Mouse (Mus musculus) megakaryocyte progenitor cell, adult 5-6 weeks (primary cell): ENCODE measurements around the gene Ctc1. TPM values are rescaled to one million over a fixed set of nuclear protein-coding genes. Genes with fewer than 3 reads are reported as not detected.
A peak's percentile ranks its signal among the peaks of the same experiment; 100 is the strongest.

Experiments
- ATAC-seq: replicated peaks from 2 replicates; pipeline ENCODE4 v1.8.0; 2016; ENCODE audit warnings: mild to moderate bottlenecking, moderate TSS enrichment, inconsistent platforms; ENCODE audit not compliant: poor library complexity
- total RNA-seq, 2 experiments: library from RNA; stranded (forward) in 1 of 2; stranded (reverse) in 1 of 2; fragments of 157-497, 149-512 nt in 1 of 2; fragments of 200-1000 nt in 1 of 2; gene quantifications; 2 replicates each; pipeline versions ENCODE4 v1.2.3 to v1.2.4; 2015 to 2017

Gene Ctc1
- total RNA-seq, 2 experiments from 2014 or later, result 21.2 to 27.8 TPM

- ATAC-seq, result peak; percentile 36
Observed at GRCm38 (mm10) chr11:69066956-69067355, 51.2 kb downstream of the Ctc1 start.

GRCm38 (mm10) chr11:69067601-69068000 is 51.9 kb downstream of the Ctc1 start:
- no peak for ATAC-seq

- ATAC-seq, result no peak
Observed at GRCm38 (mm10) chr11:69070093-69070492, 54.4 kb downstream of the Ctc1 start.

GRCm38 (mm10) chr11:69070590-69071222 is 55.0 kb downstream of the Ctc1 start, which contains the start of gene Tmem107:
Gene Tmem107, plus strand, starts transcription at chr11:69070806.
- ATAC-seq, result peak; percentile 52

- ATAC-seq, result no peak
Observed at GRCm38 (mm10) chr11:69071262-69071661, 55.6 kb downstream of the Ctc1 start.

- ATAC-seq, result no peak
Observed at GRCm38 (mm10) chr11:69072234-69072633, 56.5 kb downstream of the Ctc1 start.

GRCm38 (mm10) chr11:69072666-69073064 is 57.0 kb downstream of the Ctc1 start:
- no peak for ATAC-seq

GRCm38 (mm10) chr11:69073065-69073888 is 57.6 kb downstream of the Ctc1 start:
- peak; percentile 68 for ATAC-seq

- ATAC-seq, result peak; percentile 15
Observed at GRCm38 (mm10) chr11:69073951-69074775, 58.5 kb downstream of the Ctc1 start.

GRCm38 (mm10) chr11:69074776-69075069 is 59.0 kb downstream of the Ctc1 start:
- no peak for ATAC-seq

- ATAC-seq, result no peak
Observed at GRCm38 (mm10) chr11:69075764-69076479, 60.2 kb downstream of the Ctc1 start.

- no peak for ATAC-seq
Observed at GRCm38 (mm10) chr11:69076572-69076971, 60.9 kb downstream of the Ctc1 start.

- no peak for ATAC-seq
Observed at GRCm38 (mm10) chr11:69077316-69077715, 61.6 kb downstream of the Ctc1 start.

GRCm38 (mm10) chr11:69078041-69078440 is 62.3 kb downstream of the Ctc1 start:
- ATAC-seq, result no peak

- peak; percentile 60 for ATAC-seq
Observed at GRCm38 (mm10) chr11:69078805-69079438, 63.2 kb downstream of the Ctc1 start.

- no peak for ATAC-seq
Observed at GRCm38 (mm10) chr11:69080102-69080854, 64.6 kb downstream of the Ctc1 start.

- no peak for ATAC-seq
Observed at GRCm38 (mm10) chr11:69080855-69081222, 65.1 kb downstream of the Ctc1 start.

GRCm38 (mm10) chr11:69081613-69082012 is 65.9 kb downstream of the Ctc1 start:
- no peak for ATAC-seq

- ATAC-seq, result no peak
Observed at GRCm38 (mm10) chr11:69085608-69086007, 69.9 kb downstream of the Ctc1 start.
